ENCODE assay signal across 19 mouse cellular contexts in the genomic region with DNA sequence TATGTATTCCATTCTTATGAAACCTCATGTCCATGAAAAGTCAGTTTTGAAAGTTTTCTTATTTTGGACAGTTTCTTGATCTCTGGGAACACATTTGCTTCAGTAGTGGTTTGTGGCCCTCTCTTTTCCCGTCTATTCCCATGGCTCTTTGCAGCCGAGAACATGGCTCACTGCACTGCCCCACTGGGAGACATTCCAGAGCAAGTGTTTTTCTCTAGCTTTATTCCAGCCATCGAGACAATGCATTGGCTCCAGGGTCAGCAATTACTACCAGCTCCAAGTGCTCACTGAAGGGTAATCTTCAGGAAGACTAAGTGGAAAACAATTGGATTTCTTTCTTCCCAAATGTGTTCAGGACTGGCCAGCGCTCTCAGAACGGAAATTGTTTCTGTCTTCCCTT.
DNase-seq lines count a peak whose midpoint lies in the region; ATAC-seq and TF ChIP-seq lines count a peak whose summit lies in the region.
"Had no signal": no experiment of that assay in that cellular context is flagged by ENCODE, and none has a peak within 500 bp of the region (broad histone marks: within the 10 kb centered on the region; RNA-seq: fewer than 3 reads in every experiment).

No protein-coding gene starts in this region.

- H3K27ac ChIP-seq in hindbrain, embryonic 10.5 days, result peak overlapping the region; percentile 26; the same call in 1 of the 2 replicates
- H3K27ac ChIP-seq in hindbrain, postnatal 0 days, result no peak overlapping the region
- H3K27ac ChIP-seq: heart, embryonic 13.5 days; hindbrain, embryonic 13.5 days; macrophage; midbrain, embryonic 12.5 days; stomach, postnatal 0 days had no signal

- DNase-seq in embryo, embryonic 11 days, result peak; percentile 6
- no peak for DNase-seq in embryo, embryonic 9.5 days (ENCODE audit: extremely low spot score)
- DNase-seq in hindbrain, embryonic 10.5 days (ENCODE audit: low spot score), result no peak
- no peak for DNase-seq in hindbrain, postnatal 0 days (ENCODE audit: low spot score)
- peak; percentile 64 for DNase-seq in Muller cell, postnatal 12 days (ENCODE audit: inconsistent ontology term)
- DNase-seq in gastrocnemius, postnatal 25 days, result peak; percentile 51
- DNase-seq in frontal cortex, adult 2 months (ENCODE audit: extremely low spot score in 1 of 2, low spot score in 1 of 2), result no peak
- DNase-seq: adrenal gland, adult 2 months; cerebellum, adult 9-11 months; right cerebral cortex, adult 18-20 months; spleen, adult 18-20 months; thymus, postnatal 14 days had no signal

- no peak overlapping the region for H3K4me3 ChIP-seq in hindbrain, embryonic 10.5 days
- no peak overlapping the region for H3K4me3 ChIP-seq in hindbrain, postnatal 0 days (ENCODE audit: low read length)
- H3K4me3 ChIP-seq: heart, embryonic 13.5 days; hindbrain, embryonic 13.5 days; midbrain, embryonic 12.5 days; myocyte had no signal

- no peaks in the 10 kb centered on the region for H3K36me3 ChIP-seq in hindbrain, embryonic 10.5 days
- H3K36me3 ChIP-seq in hindbrain, postnatal 0 days (ENCODE audit: insufficient read depth, low read length), result no peaks in the 10 kb centered on the region
- H3K36me3 ChIP-seq: heart, embryonic 13.5 days; hindbrain, embryonic 13.5 days; midbrain, embryonic 12.5 days had no signal

- no peaks in the 10 kb centered on the region for H3K9me3 ChIP-seq in hindbrain, embryonic 10.5 days
- no peaks in the 10 kb centered on the region for H3K9me3 ChIP-seq in hindbrain, postnatal 0 days (ENCODE audit: low read length)
- H3K9me3 ChIP-seq: heart, embryonic 13.5 days; hindbrain, embryonic 13.5 days; midbrain, embryonic 12.5 days had no signal

- H3K4me1 ChIP-seq in hindbrain, embryonic 10.5 days (replicated peaks), result peaks cover 31% of the 10 kb centered on the region
- H3K4me1 ChIP-seq in hindbrain, postnatal 0 days (ENCODE audit: insufficient read depth, low read length), result peaks cover 3% of the 10 kb centered on the region; the same call in 1 of the 2 replicates

- ATAC-seq in hindbrain, postnatal 0 days, result no peak
- ATAC-seq: intestine, embryonic 16.5 days had no signal

- WGBS in hindbrain, embryonic 10.5 days, result 39% methylated on average over 5 of the region's 5 CpGs
- 31% methylated on average over 5 of the region's 5 CpGs for WGBS in hindbrain, postnatal 0 days

- no peaks in the 10 kb centered on the region for H3K27me3 ChIP-seq in hindbrain, embryonic 10.5 days (ENCODE audit: insufficient read depth, poor library complexity, severe bottlenecking)
- no peaks in the 10 kb centered on the region for H3K27me3 ChIP-seq in hindbrain, postnatal 0 days (ENCODE audit: insufficient read depth, low read length)
- H3K27me3 ChIP-seq: heart, embryonic 13.5 days; hindbrain, embryonic 13.5 days; midbrain, embryonic 12.5 days had no signal

- no peak overlapping the region for H3K4me2 ChIP-seq in hindbrain, postnatal 0 days (ENCODE audit: low read depth, low read length)
- H3K4me2 ChIP-seq: heart, embryonic 13.5 days; hindbrain, embryonic 13.5 days; midbrain, embryonic 12.5 days had no signal

- no peak for TF ChIP-seq CTCF in hindbrain, postnatal 0 days (IDR thresholded peaks at IDR 0.05; ENCODE audit: low read depth)

- no peak overlapping the region for H3K9ac ChIP-seq in hindbrain, postnatal 0 days (replicated peaks; ENCODE audit: low read length)
- H3K9ac ChIP-seq: heart, embryonic 13.5 days; hindbrain, embryonic 13.5 days; midbrain, embryonic 12.5 days had no signal

Comparison
In these comparisons a context has a peak if more than half of its experiments do, and no peak if none do; other contexts are left out.
1. DNase-seq: peak in embryo, embryonic 11 days (single experiment), Muller cell, postnatal 12 days (single experiment) and gastrocnemius, postnatal 25 days (single experiment); none in embryo, embryonic 9.5 days (single experiment), hindbrain, embryonic 10.5 days (single experiment), hindbrain, postnatal 0 days (single experiment) and frontal cortex, adult 2 months (0 of 2).